Comparison of ENCODE assay signal across 10 mouse cellular contexts in genomic region chr8:3556114-3556513, GRCm38 (mm10). TPM values are rescaled to one million over a fixed set of nuclear protein-coding genes. Genes with fewer than 3 reads are reported as not detected.
DNase-seq lines count a peak whose midpoint lies in the region; ATAC-seq and TF ChIP-seq lines count a peak whose summit lies in the region.
"Had no signal": no experiment of that assay in that cellular context is flagged by ENCODE, and none has a peak within 500 bp of the region (broad histone marks: within the 10 kb centered on the region; RNA-seq: fewer than 3 reads in every experiment).

No protein-coding gene starts in this region.

- DNase-seq in forebrain, embryonic 10.5 days (ENCODE audit: extremely low spot score, low spot score): peak; percentile 31
- peak; percentile 21 for DNase-seq in A20 (ENCODE audit: low read depth, low spot score)
- no peak for DNase-seq in liver, postnatal 0 days
- no peak for DNase-seq in right cerebral cortex, postnatal 25 days
- no peak for DNase-seq in urinary bladder, postnatal 25 days (ENCODE audit: low spot score)
- no peak for DNase-seq in lung, adult 2 months
- DNase-seq: thymus, postnatal 14 days had no signal

- no peak; the same call in 1 of the 2 replicates for ATAC-seq in forebrain, embryonic 15.5 days (replicated peaks)
- ATAC-seq in hematopoietic stem cell, adult 5-6 weeks (replicated peaks in 1 of 2; ENCODE audit: insufficient read depth in 1 of 2, low FRiP score in 2 of 2, low TSS enrichment in 1 of 2, low read depth in 1 of 2, poor library complexity in 2 of 2, severe bottlenecking in 2 of 2): peak; percentile 56 to 71; a peak in 2 of 4 replicates
- peak; percentile 68 for ATAC-seq in liver, postnatal 0 days

- no peak overlapping the region for H3K27ac ChIP-seq in forebrain, embryonic 10.5 days
- H3K27ac ChIP-seq in forebrain, embryonic 15.5 days (replicated peaks): no peak overlapping the region
- H3K27ac ChIP-seq in liver, postnatal 0 days (ENCODE audit: low read depth): no peak overlapping the region

- WGBS in forebrain, embryonic 10.5 days: 57% methylated on average over 4 of the region's 4 CpGs
- 62% methylated on average over 4 of the region's 4 CpGs for WGBS in forebrain, embryonic 15.5 days
- 59% methylated on average over 4 of the region's 4 CpGs for WGBS in liver, postnatal 0 days (ENCODE audit: insufficient replicate concordance)
- 56% methylated on average over 4 of the region's 4 CpGs for WGBS in lung, adult 2 months

- no peak overlapping the region for H3K9ac ChIP-seq in forebrain, embryonic 15.5 days (replicated peaks)
- no peak overlapping the region for H3K9ac ChIP-seq in liver, postnatal 0 days (replicated peaks)

- no peak overlapping the region for H3K4me3 ChIP-seq in forebrain, embryonic 10.5 days
- no peak overlapping the region for H3K4me3 ChIP-seq in forebrain, embryonic 15.5 days
- no peak overlapping the region for H3K4me3 ChIP-seq in liver, postnatal 0 days (ENCODE audit: low read depth, low read length)
- no peak overlapping the region for H3K4me3 ChIP-seq in lung, adult 2 months (replicated peaks; ENCODE audit: extremely low read depth, low read depth, low read length)
- H3K4me3 ChIP-seq: megakaryocyte, embryonic 14.5 days had no signal

- no peak for TF ChIP-seq EP300 in liver, postnatal 0 days (IDR thresholded peaks at IDR 0.05; ENCODE audit: low read depth)

- no peaks in the 10 kb centered on the region for H3K36me3 ChIP-seq in forebrain, embryonic 10.5 days (replicated peaks)
- H3K36me3 ChIP-seq in forebrain, embryonic 15.5 days: no peaks in the 10 kb centered on the region
- H3K36me3 ChIP-seq in liver, postnatal 0 days (replicated peaks; ENCODE audit: insufficient read depth, low read length): no peaks in the 10 kb centered on the region

- no peaks in the 10 kb centered on the region for H3K9me3 ChIP-seq in forebrain, embryonic 10.5 days
- no peaks in the 10 kb centered on the region for H3K9me3 ChIP-seq in forebrain, embryonic 15.5 days
- H3K9me3 ChIP-seq in liver, postnatal 0 days (ENCODE audit: low read length): no peaks in the 10 kb centered on the region
- H3K9me3 ChIP-seq: megakaryocyte, embryonic 14.5 days had no signal

- TF ChIP-seq CTCF in liver, postnatal 0 days (IDR thresholded peaks at IDR 0.05; ENCODE audit: low read depth): no peak
- no peak for TF ChIP-seq CTCF in lung, adult 2 months (IDR thresholded peaks at IDR 0.05; ENCODE audit: insufficient read depth, low read length)

- H3K27me3 ChIP-seq in forebrain, embryonic 10.5 days (ENCODE audit: poor library complexity, severe bottlenecking): no peaks in the 10 kb centered on the region
- H3K27me3 ChIP-seq in forebrain, embryonic 15.5 days: no peaks in the 10 kb centered on the region
- no peaks in the 10 kb centered on the region for H3K27me3 ChIP-seq in liver, postnatal 0 days (ENCODE audit: insufficient read depth, low read length)

- no peaks in the 10 kb centered on the region for H3K4me1 ChIP-seq in forebrain, embryonic 10.5 days
- no peaks in the 10 kb centered on the region for H3K4me1 ChIP-seq in forebrain, embryonic 15.5 days
- H3K4me1 ChIP-seq in liver, postnatal 0 days (ENCODE audit: insufficient read depth): no peaks in the 10 kb centered on the region
- no peaks in the 10 kb centered on the region for H3K4me1 ChIP-seq in lung, adult 2 months (ENCODE audit: control insufficient read depth, insufficient read depth, low read length)

- no peak overlapping the region for H3K4me2 ChIP-seq in forebrain, embryonic 15.5 days (replicated peaks)
- no peak overlapping the region for H3K4me2 ChIP-seq in liver, postnatal 0 days (ENCODE audit: low read depth, low read length)

- no peak for TF ChIP-seq POLR2A in lung, adult 2 months (IDR thresholded peaks at IDR 0.05; ENCODE audit: borderline replicate concordance, extremely low read depth, low read depth, low read length)

RNA-seq across cellular contexts. Expression of gene C330021F23Rik, which starts 11.7 kb away (rescaled TPM):
- polyA plus RNA-seq in forebrain, embryonic 10.5 days (2016; fragmentation: Nextera tagmentation; extraction: Ambion mirVana): 8.4 and 13.1 TPM in 2 replicates
- 0.64 and 0.89 TPM in 2 replicates for polyA plus RNA-seq in forebrain, embryonic 15.5 days (2015; fragmentation: Nextera tagmentation; extraction: Ambion mirVana)
- total RNA-seq in hematopoietic stem cell, adult 5-6 weeks (2017): 0.69 and 2.0 TPM in 2 replicates
- polyA plus RNA-seq in liver, postnatal 0 days (2015; fragmentation: Nextera tagmentation; extraction: Ambion mirVana): 0.89 and 1.0 TPM in 2 replicates
- 0.88 TPM in 1 of 2 replicates, not detected in the other for polyA plus RNA-seq in lung, adult 2 months (2012; rRNA removed)

RNA-seq across cellular contexts. Expression of gene Camsap3, which starts 31.0 kb away (rescaled TPM):
- polyA plus RNA-seq in forebrain, embryonic 10.5 days (2016; fragmentation: Nextera tagmentation; extraction: Ambion mirVana): 11.6 and 12.7 TPM in 2 replicates
- polyA plus RNA-seq in forebrain, embryonic 15.5 days (2015; fragmentation: Nextera tagmentation; extraction: Ambion mirVana): 33.4 and 34.8 TPM in 2 replicates
- total RNA-seq in hematopoietic stem cell, adult 5-6 weeks (2017): 3.9 TPM in 2 replicates
- polyA plus RNA-seq in liver, postnatal 0 days (2015; fragmentation: Nextera tagmentation; extraction: Ambion mirVana): 2.4 and 2.6 TPM in 2 replicates
- polyA plus RNA-seq in lung, adult 2 months (2012; rRNA removed): 16.9 and 33.1 TPM in 2 replicates

RNA-seq across cellular contexts. Expression of gene Pnpla6, which starts 40.9 kb away (rescaled TPM):
- 21.2 and 22.1 TPM in 2 replicates for polyA plus RNA-seq in forebrain, embryonic 10.5 days (2016; fragmentation: Nextera tagmentation; extraction: Ambion mirVana)
- 28.0 and 28.1 TPM in 2 replicates for polyA plus RNA-seq in forebrain, embryonic 15.5 days (2015; fragmentation: Nextera tagmentation; extraction: Ambion mirVana)
- total RNA-seq in hematopoietic stem cell, adult 5-6 weeks (2017): 26.4 and 34.5 TPM in 2 replicates
- polyA plus RNA-seq in liver, postnatal 0 days (2015; fragmentation: Nextera tagmentation; extraction: Ambion mirVana): 6.4 TPM in 2 replicates
- 75.7 and 88.1 TPM in 2 replicates for polyA plus RNA-seq in lung, adult 2 months (2012; rRNA removed)

RNA-seq across cellular contexts. Expression of gene Mcoln1, which starts 55.9 kb away (rescaled TPM):
- polyA plus RNA-seq in forebrain, embryonic 10.5 days (2016; fragmentation: Nextera tagmentation; extraction: Ambion mirVana): 56.9 and 59.3 TPM in 2 replicates
- 88.9 and 95.4 TPM in 2 replicates for polyA plus RNA-seq in forebrain, embryonic 15.5 days (2015; fragmentation: Nextera tagmentation; extraction: Ambion mirVana)
- 29.8 and 40.4 TPM in 2 replicates for total RNA-seq in hematopoietic stem cell, adult 5-6 weeks (2017)
- 19.9 and 20.6 TPM in 2 replicates for polyA plus RNA-seq in liver, postnatal 0 days (2015; fragmentation: Nextera tagmentation; extraction: Ambion mirVana)
- polyA plus RNA-seq in lung, adult 2 months (2012; rRNA removed): 286 and 410 TPM in 2 replicates

Comparison
In these comparisons a context has a peak if more than half of its experiments do, and no peak if none do; other contexts are left out.
1. DNase-seq: peak in forebrain, embryonic 10.5 days (single experiment) and A20 (single experiment); none in liver, postnatal 0 days (single experiment), right cerebral cortex, postnatal 25 days (single experiment), urinary bladder, postnatal 25 days (single experiment) and lung, adult 2 months (single experiment).